Mouse (Mus musculus): ENCODE measurements at regions not wholly inside any gene's neighbourhood (a gene's known extent, or its start where the extent isn't known, plus 50 kb on each side); places are given as distances from the start of the nearest gene placed in this dataset.

DNA sequence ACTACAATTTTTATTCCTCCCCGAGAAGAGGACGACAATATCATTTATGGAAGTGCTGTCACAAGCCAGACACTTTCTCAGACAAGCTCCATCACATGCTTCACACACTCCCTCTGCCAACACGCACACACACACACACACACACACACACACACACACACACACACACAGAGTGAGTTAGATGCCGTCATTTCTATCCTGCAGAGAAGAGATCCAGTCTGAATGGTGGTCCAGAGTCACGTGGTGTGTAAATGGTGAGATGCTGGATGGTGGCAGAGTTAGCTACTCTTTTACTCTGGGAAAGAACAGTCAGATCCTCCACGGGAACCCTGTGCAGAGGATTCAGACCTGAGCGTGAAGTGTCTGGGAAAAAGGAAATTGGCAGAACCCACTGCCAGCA lies 86.2 kb upstream of the Mon1b start:
- no peak for TF ChIP-seq CTCF (IDR thresholded peaks at IDR 0.05)
- no peak for TF ChIP-seq EP300 (IDR thresholded peaks at IDR 0.05)

Measured in lung, postnatal 0 days (tissue).